Mouse (Mus musculus): ENCODE data around the gene Iqub. TPM values are rescaled to one million over a fixed set of nuclear protein-coding genes. Genes with fewer than 3 reads are reported as not detected.

Iqub gene
- total and polyA plus RNA-seq, 3 experiments = 0.08 to 0.52 (median 0.47) TPM

- no peaks in the 10 kb centered on the region for H3K36me3 ChIP-seq (ENCODE audit: control insufficient read depth, insufficient read depth, low read length)
- intact Hi-C loops (cut with DNase I) = no loop called here
- 56% methylated on average over 11 of the region's 11 CpGs for WGBS
These were observed 106.1 kb downstream of the Iqub start for GRCm38 (mm10) chr6:24408573-24409427.

DNA sequence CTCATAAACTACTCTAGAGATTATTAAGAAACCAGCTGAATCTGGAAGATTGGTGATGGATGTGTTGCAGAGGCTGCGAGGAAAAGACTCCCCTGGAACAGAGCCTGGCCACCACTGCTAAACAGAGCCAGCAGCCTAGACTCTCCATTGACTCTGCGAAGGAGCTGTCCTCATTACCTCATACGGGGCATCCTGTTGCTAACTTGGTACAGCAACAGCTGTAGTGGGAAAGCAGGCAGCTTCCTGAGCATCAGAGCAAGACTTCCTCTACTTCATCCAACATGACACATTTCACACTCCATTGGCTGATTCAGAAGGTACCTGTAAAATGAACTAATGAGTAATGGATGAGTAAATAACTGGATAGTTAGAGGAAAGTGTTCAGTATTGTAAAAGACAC lies 107.1 kb downstream of the Iqub start:
- Histone ChIP-seq H3K4me3 (no peak overlapping the region), H3K27ac (no peak overlapping the region), H3K4me1 (ENCODE audit: control insufficient read depth, insufficient read depth, low read length) (no peaks in the 10 kb centered on the region), H3K79me2 (replicated peaks; ENCODE audit: control insufficient read depth, insufficient read depth, low read length) (no peaks in the 10 kb centered on the region), H3K9ac (ENCODE audit: low read depth, low read length) (no peak overlapping the region), H3K27me3 (ENCODE audit: control insufficient read depth, insufficient read depth, low read length) (no peaks in the 10 kb centered on the region), H3K36me3 (ENCODE audit: control insufficient read depth, insufficient read depth, low read length) (no peaks in the 10 kb centered on the region)
- intact Hi-C loops (cut with DNase I) = no loop called here
- TF ChIP-seq POLR2A (IDR thresholded peaks at IDR 0.05; ENCODE audit: insufficient read depth, low read depth, low read length) = no peak
- TF ChIP-seq EP300 (IDR thresholded peaks at IDR 0.05; ENCODE audit: insufficient read depth, low read depth, low read length) = no peak
- TF ChIP-seq CTCF (IDR thresholded peaks at IDR 0.05) = no peak
- DNase-seq = no peak
- WGBS = 23% methylated on average over 3 of the region's 3 CpGs

More at GRCm38 (mm10) chr6:24408573-24409427, 106.1 kb downstream of the Iqub start:
- H3K79me2 ChIP-seq (replicated peaks; ENCODE audit: control insufficient read depth, insufficient read depth, low read length) = no peaks in the 10 kb centered on the region
- H3K9ac ChIP-seq (ENCODE audit: low read depth, low read length) = no peak overlapping the region
- H3K27ac ChIP-seq = no peak overlapping the region
- H3K4me1 ChIP-seq (ENCODE audit: control insufficient read depth, insufficient read depth, low read length) = no peaks in the 10 kb centered on the region
- no peaks in the 10 kb centered on the region for H3K27me3 ChIP-seq (ENCODE audit: control insufficient read depth, insufficient read depth, low read length)
- TF ChIP-seq CTCF (IDR thresholded peaks at IDR 0.05) = no peak
- no peak for TF ChIP-seq EP300 (IDR thresholded peaks at IDR 0.05; ENCODE audit: insufficient read depth, low read depth, low read length)
- no peak for TF ChIP-seq POLR2A (IDR thresholded peaks at IDR 0.05; ENCODE audit: insufficient read depth, low read depth, low read length)
- H3K4me3 ChIP-seq = no peak overlapping the region
- no peak for DNase-seq

- WGBS = 72% methylated on average over 4 of the region's 4 CpGs
- intact Hi-C loops (cut with DNase I) = no loop called here
These were observed 117.6 kb downstream of the Iqub start for GRCm38 (mm10) chr6:24397237-24397647.

More at GRCm38 (mm10) chr6:24397237-24397647, 117.6 kb downstream of the Iqub start:
- H3K9ac ChIP-seq (ENCODE audit: low read depth, low read length) = no peak overlapping the region
- no peak for DNase-seq
- no peaks in the 10 kb centered on the region for H3K4me1 ChIP-seq (ENCODE audit: control insufficient read depth, insufficient read depth, low read length)
- no peaks in the 10 kb centered on the region for H3K79me2 ChIP-seq (replicated peaks; ENCODE audit: control insufficient read depth, insufficient read depth, low read length)
- H3K27me3 ChIP-seq (ENCODE audit: control insufficient read depth, insufficient read depth, low read length) = no peaks in the 10 kb centered on the region
- H3K36me3 ChIP-seq (ENCODE audit: control insufficient read depth, insufficient read depth, low read length) = no peaks in the 10 kb centered on the region
- H3K27ac ChIP-seq = no peak overlapping the region
- TF ChIP-seq EP300 (IDR thresholded peaks at IDR 0.05; ENCODE audit: insufficient read depth, low read depth, low read length) (no peak), POLR2A (IDR thresholded peaks at IDR 0.05; ENCODE audit: insufficient read depth, low read depth, low read length) (no peak), CTCF (IDR thresholded peaks at IDR 0.05) (no peak)
- H3K4me3 ChIP-seq = no peak overlapping the region

Other genes starting within 250 kb of the Iqub start
- 1,000 to 10,000 TPM; 1,490 to 1,734 TPM for gene Ndufa5, start 12.9 kb upstream of the Iqub start, total RNA-seq (2021)
- 66.3 and 92.6 TPM in 2 replicates for gene Ndufa5, start 12.9 kb upstream of the Iqub start, polyA plus RNA-seq (2012; rRNA removed)
- gene Asb15, start 13.1 kb upstream of the Iqub start, total RNA-seq (2021) = 10 to 100 TPM; 61.4 to 69.9 TPM
- 31.0 and 61.4 TPM in 2 replicates for gene Asb15, start 13.1 kb upstream of the Iqub start, polyA plus RNA-seq (2012; rRNA removed)
- gene Lmod2, start 82.7 kb upstream of the Iqub start, total RNA-seq (2021) = 100 to 1,000 TPM; 691 to 757 TPM
- 191 and 268 TPM in 2 replicates for gene Lmod2, start 82.7 kb upstream of the Iqub start, polyA plus RNA-seq (2012; rRNA removed)
- gene Wasl, start 149.9 kb upstream of the Iqub start, total RNA-seq (2021) = 10 to 100 TPM; 27.8 to 28.3 TPM
- gene Wasl, start 149.9 kb upstream of the Iqub start, polyA plus RNA-seq (2012; rRNA removed) = 11.5 and 13.9 TPM in 2 replicates
- not detected for gene Hyal6, start 218.2 kb upstream of the Iqub start, total RNA-seq (2021)
- gene Hyal6, start 218.2 kb upstream of the Iqub start, polyA plus RNA-seq (2012; rRNA removed) = not detected in 2 replicates
- not detected for gene Hyal4, start 233.3 kb upstream of the Iqub start, total RNA-seq (2021)
- gene Hyal4, start 233.3 kb upstream of the Iqub start, polyA plus RNA-seq (2012; rRNA removed) = not detected in 2 replicates

All from heart, adult 2 months (tissue).